ENCODE assay signal across 20 mouse cellular contexts in genomic region chr10:14385574-14385973, GRCm38 (mm10).
"Had no signal": no experiment of that assay in that cellular context is flagged by ENCODE, and none has a peak within 500 bp of the region (broad histone marks: within the 10 kb centered on the region; RNA-seq: fewer than 3 reads in every experiment).

No protein-coding gene starts in this region.

- H3K36me3 ChIP-seq: kidney, embryonic 15.5 days; limb, embryonic 12.5 days; limb, embryonic 15.5 days; midbrain, embryonic 12.5 days; midbrain, embryonic 15.5 days; neural tube, embryonic 13.5 days had no signal

- H3K4me3 ChIP-seq: kidney, embryonic 15.5 days; limb, embryonic 12.5 days; limb, embryonic 15.5 days; midbrain, embryonic 12.5 days; midbrain, embryonic 15.5 days; neural tube, embryonic 13.5 days had no signal

- H3K9me3 ChIP-seq: kidney, embryonic 15.5 days; limb, embryonic 12.5 days; limb, embryonic 15.5 days; midbrain, embryonic 12.5 days; midbrain, embryonic 15.5 days; neural tube, embryonic 13.5 days had no signal

- H3K27ac ChIP-seq: kidney, embryonic 15.5 days; limb, embryonic 12.5 days; limb, embryonic 15.5 days; liver, embryonic 14.5 days; macrophage; midbrain, embryonic 12.5 days; midbrain, embryonic 15.5 days; neural tube, embryonic 13.5 days; stomach, postnatal 0 days had no signal

- ATAC-seq: liver, postnatal 0 days; lung, postnatal 0 days; midbrain, embryonic 15.5 days had no signal

- H3K4me1 ChIP-seq: kidney, embryonic 15.5 days; limb, embryonic 12.5 days; limb, embryonic 15.5 days; midbrain, embryonic 12.5 days; midbrain, embryonic 15.5 days; neural tube, embryonic 13.5 days had no signal

- H3K27me3 ChIP-seq: kidney, embryonic 15.5 days; limb, embryonic 12.5 days; limb, embryonic 15.5 days; midbrain, embryonic 12.5 days; midbrain, embryonic 15.5 days; neural tube, embryonic 13.5 days had no signal

- H3K4me2 ChIP-seq: kidney, embryonic 15.5 days; limb, embryonic 12.5 days; limb, embryonic 15.5 days; liver, embryonic 11.5 days; lung, embryonic 14.5 days; midbrain, embryonic 12.5 days; midbrain, embryonic 15.5 days; neural tube, embryonic 13.5 days had no signal

- H3K9ac ChIP-seq: kidney, embryonic 15.5 days; limb, embryonic 12.5 days; limb, embryonic 15.5 days; liver, embryonic 14.5 days; liver, postnatal 0 days; lung, embryonic 14.5 days; midbrain, embryonic 12.5 days; midbrain, embryonic 15.5 days; neural tube, embryonic 13.5 days had no signal

- DNase-seq: kidney, adult 2 months; kidney, postnatal 10 days; kidney, postnatal 36 days; left cerebral cortex, postnatal 4 days; liver, postnatal 0 days; lung, embryonic 14.5 days; thymus, adult 2 months; thymus, postnatal 14 days; thymus, postnatal 4 days had no signal
